Mouse (Mus musculus): ENCODE results near the gene Ndufv2.
A peak's percentile ranks its signal among the peaks of the same experiment; 100 is the strongest.
"Not testable (repeated sequence)": the region's sequence is repeated elsewhere in the genome, so short reads cannot be mapped to it uniquely, and the experiment has no call there.

Gene Ndufv2

DNA sequence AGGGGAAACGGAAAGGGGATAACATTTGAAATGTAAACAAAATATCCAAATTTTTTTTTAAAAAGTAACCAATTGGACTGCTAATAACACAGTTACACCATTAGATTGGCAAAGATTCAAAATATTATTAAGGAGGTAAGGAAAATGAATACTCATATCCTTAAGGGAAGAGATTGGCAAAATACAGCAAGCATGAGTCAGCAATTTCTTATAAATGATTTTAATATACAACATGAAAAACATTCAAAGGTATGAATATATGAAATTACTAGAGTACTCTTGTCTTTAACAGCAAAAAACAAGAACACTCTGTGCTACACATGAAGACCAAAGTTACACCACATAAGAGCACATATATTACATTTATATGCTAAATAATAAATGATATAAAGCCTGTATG, 16.3 kb downstream of the Ndufv2 start:
- no peak for DNase-seq (ENCODE audit: low read depth, low spot score)

GRCm38 (mm10) chr17:66084486-66084885, 16.9 kb downstream of the Ndufv2 start:
- DNase-seq (ENCODE audit: low read depth, low spot score) = no peak

DNA sequence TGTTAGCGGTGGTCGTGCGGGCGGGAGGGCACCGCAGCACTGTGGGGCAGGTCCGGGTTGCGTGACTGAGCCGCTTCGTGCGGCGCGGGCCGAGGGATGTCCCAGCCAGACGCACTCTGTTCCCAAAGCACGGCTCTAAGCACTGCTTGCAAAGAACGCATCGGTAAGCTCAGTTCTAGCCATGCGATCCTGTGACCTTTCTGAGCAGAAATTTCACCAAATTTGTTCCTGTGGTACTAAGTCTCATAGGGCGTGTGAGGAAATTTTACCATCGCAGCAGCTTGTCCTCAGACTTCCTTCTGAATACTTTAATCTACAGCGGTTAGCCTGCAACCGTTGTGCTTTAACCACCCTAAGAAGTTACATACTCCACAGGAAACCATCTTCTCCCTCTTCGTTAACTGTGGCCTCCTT, 23.9 kb downstream of the Ndufv2 start:
- peak; percentile 13 for DNase-seq (ENCODE audit: low read depth, low spot score)

DNA sequence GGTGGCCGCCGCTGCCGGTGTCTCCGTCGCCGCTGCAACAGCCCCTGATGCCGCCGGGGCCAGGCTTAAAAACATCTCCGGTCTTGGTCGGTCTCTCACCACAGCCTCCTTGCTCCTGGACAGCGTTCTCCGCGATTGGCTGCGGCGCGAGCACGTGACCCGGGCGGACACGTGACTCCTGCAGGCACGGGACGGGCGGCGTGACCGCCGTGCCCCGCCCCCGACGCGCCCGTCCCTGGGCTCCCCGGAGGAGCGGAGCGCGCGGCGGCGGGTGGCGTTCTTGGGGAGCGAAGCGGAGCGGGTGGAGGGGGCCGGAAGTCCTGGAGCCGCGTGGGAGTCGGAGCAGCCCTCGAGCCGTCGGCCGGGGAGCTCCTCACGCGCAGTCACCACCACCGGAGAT, 24.4 kb downstream of the Ndufv2 start, which contains the start of gene Ankrd12:
Gene Ankrd12, minus strand, starts transcription at position 156 of the 400 bp plus-strand sequence.
- DNase-seq (ENCODE audit: low read depth, low spot score) = peak; percentile 88

DNA sequence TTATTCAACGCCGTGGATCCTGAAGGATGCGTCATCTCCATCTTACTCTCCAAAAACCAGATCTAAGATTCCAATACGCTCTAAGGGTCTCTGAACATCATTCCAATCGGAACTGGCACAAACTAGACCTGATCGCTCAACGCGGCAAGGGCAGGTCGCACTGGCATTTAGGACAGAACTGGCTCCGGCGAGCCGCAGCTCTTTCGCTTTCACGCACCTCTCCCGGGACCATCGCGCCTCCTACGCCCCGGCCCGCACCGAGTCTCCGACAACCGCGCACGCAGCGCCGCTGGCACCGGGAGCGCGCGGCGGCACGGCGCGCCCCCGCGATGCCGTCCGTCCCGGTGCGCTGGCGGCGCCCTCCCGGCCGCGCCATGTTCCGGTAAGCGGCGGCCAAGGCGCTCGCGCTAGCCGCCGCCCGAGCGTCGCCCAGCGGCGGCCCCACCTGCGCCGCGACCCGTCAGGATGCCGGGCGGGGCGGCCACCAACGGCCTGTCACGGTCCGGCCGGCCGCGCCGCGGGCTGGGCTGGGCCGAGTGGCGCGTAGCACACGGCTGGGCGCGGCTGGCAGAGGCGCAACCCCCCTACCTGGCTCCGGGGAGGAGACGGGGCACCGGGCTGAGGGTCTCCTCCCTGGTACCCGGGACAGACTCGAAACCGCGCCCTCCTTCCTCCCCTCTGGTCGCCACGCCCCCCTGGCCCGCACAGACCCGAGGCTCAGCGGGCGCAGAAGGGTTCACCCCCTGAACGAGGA, 25.0 kb downstream of the Ndufv2 start:
- peak; percentile 8 for DNase-seq (ENCODE audit: low read depth, low spot score)

DNA sequence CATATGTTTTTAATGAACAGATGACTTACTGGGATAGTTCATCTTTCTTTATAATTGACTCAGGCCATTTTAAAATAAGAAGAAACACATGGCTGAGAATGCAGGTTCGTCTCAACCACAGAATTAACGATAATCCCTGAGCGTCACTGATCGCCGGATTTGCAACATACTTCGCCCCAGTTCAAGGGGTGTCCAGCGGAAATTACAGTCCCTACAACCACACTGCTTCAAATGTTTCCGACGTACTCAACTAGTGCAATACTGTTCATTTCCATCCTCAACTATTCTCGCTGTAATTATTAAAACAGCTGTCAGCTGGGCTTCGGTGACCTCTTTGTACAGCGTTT, 25.6 kb downstream of the Ndufv2 start:
- peak; percentile 11 for DNase-seq (ENCODE audit: low read depth, low spot score)

- no peak for DNase-seq (ENCODE audit: low read depth, low spot score)
Measured at GRCm38 (mm10) chr17:66073971-66074370, 27.4 kb downstream of the Ndufv2 start.

GRCm38 (mm10) chr17:66069036-66069435, 32.3 kb downstream of the Ndufv2 start:
- DNase-seq (ENCODE audit: low read depth, low spot score) = not testable (repeated sequence)

GRCm38 (mm10) chr17:66065115-66065514, 36.2 kb downstream of the Ndufv2 start:
- DNase-seq (ENCODE audit: low read depth, low spot score) = no peak

DNA sequence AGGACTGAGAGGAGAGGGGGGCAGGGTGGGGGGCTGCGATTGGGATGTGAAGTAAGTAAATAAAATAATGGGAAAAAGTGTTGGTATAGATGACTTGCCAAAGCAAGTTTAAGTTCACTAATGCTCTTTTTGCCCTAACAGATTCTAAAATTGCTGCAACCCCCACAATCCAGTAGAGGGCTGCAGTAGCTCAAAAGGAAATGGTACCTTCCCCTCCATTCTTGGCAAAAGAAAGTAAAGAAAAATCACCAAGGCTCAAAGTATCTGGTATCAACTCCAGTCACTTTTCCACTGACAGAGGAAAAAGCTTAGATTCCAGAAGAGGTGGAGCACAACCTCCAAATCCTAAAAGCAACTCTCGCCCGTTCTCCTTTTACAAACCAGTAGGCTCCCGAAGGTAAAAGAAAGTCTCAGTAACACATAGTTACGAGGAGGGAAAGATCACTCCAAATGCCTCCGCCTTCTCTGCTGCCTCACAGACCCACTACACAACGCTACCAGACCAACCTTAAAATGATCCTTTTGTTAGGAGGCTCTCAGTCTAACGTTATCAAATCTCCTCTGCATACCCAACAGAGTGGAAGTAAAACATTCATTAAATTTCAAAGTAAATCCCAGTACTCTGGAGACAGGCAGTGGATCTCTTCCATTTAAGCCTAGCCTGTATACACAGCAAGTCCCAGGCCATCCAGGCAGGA, 40.0 kb downstream of the Ndufv2 start:
- DNase-seq (ENCODE audit: low read depth, low spot score) = no peak

GRCm38 (mm10) chr17:66058160-66058559, 43.2 kb downstream of the Ndufv2 start:
- no peak for DNase-seq (ENCODE audit: low read depth, low spot score)

GRCm38 (mm10) chr17:66057145-66057544, 44.2 kb downstream of the Ndufv2 start:
- no peak for DNase-seq (ENCODE audit: low read depth, low spot score)

- DNase-seq (ENCODE audit: low read depth, low spot score) = no peak
Measured at GRCm38 (mm10) chr17:66053349-66053748, 48.0 kb downstream of the Ndufv2 start.

DNA sequence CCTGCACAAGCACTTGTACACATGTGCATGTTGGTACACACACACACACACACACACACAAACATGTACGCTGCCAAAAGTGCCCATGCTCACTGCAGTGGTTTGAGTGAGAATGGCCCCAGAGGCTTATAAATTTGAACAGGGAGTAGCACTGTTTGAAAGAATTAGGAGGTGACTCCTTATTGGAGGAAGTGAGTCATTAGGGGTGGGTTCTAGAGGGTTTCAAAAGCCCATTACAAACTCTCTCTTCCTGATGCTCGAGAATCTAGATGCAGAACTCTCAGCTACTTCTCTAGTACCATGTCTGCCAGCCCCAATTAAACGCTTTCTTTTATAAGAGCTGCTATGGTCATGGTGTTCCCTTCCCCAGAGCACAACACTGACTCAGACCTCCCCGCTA, 52.6 kb downstream of the Ndufv2 start:
- DNase-seq (ENCODE audit: low read depth, low spot score) = no peak

GRCm38 (mm10) chr17:66048199-66048598, 53.2 kb downstream of the Ndufv2 start:
- no peak for DNase-seq (ENCODE audit: low read depth, low spot score)

GRCm38 (mm10) chr17:66043679-66044078, 57.7 kb downstream of the Ndufv2 start:
- DNase-seq (ENCODE audit: low read depth, low spot score) = not testable (repeated sequence)

DNA sequence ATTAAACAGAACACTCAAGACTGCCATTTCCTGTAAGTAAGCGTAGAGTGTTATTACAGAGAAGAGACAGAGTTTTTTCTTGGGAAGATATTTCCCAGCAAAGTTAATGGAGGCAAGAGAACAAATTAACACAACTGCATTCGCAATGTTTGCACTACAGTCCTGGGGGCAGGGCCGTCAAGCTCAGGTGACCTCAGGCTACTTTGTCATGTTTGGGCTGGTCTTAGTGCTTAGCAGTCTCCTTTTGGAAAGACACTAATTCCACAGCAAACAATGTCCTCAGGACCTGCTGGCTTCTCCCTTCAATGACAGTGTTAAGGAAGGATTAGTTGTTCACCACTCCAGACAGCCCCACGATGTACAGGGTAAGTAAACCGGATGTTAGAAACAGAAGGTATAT, 60.3 kb downstream of the Ndufv2 start:
- DNase-seq (ENCODE audit: low read depth, low spot score) = no peak

DNA sequence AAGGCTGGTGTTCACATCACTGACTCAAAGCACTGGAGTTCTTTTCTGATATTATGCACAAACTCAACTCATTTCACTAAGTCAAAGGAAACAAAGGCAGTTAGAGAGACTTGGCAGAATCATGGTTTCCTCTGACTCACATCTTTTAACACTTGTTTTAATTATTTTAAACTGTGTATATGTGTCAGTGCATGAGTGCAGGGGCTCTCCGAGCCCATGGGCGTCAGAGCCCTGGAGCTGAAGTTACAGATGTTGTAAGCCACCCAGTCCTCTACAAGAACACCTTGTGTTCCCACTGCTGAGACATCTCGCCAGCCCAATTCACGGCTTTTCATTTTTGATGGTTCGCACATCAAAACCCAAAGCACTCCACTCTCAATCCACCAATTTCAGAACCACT, 68.1 kb downstream of the Ndufv2 start:
- no peak for DNase-seq (ENCODE audit: low read depth, low spot score)

DNA sequence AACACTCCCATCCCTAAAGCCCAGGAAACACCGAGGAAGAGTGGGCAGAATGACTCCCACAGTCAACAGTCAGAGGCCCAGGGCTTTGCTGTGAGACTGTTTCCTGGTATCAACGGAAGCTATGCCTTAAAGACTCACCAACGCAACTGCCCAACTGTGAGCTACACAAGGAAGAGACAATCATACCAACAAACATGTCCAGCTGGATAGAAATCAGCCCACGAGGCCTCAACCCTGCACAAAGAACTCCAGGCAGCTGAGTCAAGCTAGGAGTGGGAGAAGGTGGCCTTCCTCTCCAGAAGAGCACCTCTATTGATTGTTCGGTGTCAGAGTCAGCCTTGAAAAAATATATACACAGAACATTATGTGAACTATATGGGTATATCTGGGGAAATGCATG, 69.4 kb downstream of the Ndufv2 start:
- no peak for DNase-seq (ENCODE audit: low read depth, low spot score)
